Mouse (Mus musculus) CH12.LX (cell line): ENCODE results near the gene Cd248. TPM values are rescaled to one million over a fixed set of nuclear protein-coding genes. Genes with fewer than 3 reads are reported as not detected.

Experiments used
- DNase-seq: peaks from one replicate; pipeline ENCODE4 v3.0.0-alpha.2; 2013; ENCODE audit errors: extremely low read depth
- H3K27ac ChIP-seq: 2 replicates; pipeline ENCODE4 v1.5.1; 2012; ENCODE audit warnings: low read depth, mild to moderate bottlenecking, control low read depth, moderate library complexity; ENCODE audit not compliant: insufficient read depth
- H3K27me3 ChIP-seq: replicated peaks from 2 replicates; pipeline ENCODE3; 2012; ENCODE audit warnings: inconsistent platforms
- H3K36me3 ChIP-seq, 2 experiments: replicated peaks in 1 of 2; 2 replicates each; pipeline versions ENCODE3 to v1.6.1; 2012; ENCODE audit warnings: inconsistent platforms in 1 of 2, low read length in 1 of 2, mild to moderate bottlenecking in 1 of 2, mixed read lengths in 1 of 2, moderate library complexity in 1 of 2; ENCODE audit not compliant: control insufficient read depth in 1 of 2, insufficient read depth in 1 of 2
- H3K4me1 ChIP-seq, 2 experiments: 2 replicates each; pipeline ENCODE4 v1.6.1; 2012; ENCODE audit warnings: inconsistent platforms in 1 of 2, moderate library complexity in 1 of 2; ENCODE audit not compliant: insufficient read depth in 2 of 2, control insufficient read depth in 1 of 2
- H3K4me2 ChIP-seq: 2 replicates; pipeline ENCODE4 v1.6.1; 2012; ENCODE audit warnings: low read depth, mild to moderate bottlenecking, control low read depth; ENCODE audit not compliant: poor library complexity, insufficient read depth, severe bottlenecking
- H3K4me3 ChIP-seq, 3 experiments: fragments of 150-350 bp in 1 of 3; sonication (generic) in 1 of 3; replicated peaks in 1 of 3; 2 replicates each; pipeline versions ENCODE3 to v1.5.1; 2011 to 2012; ENCODE audit warnings: low read depth in 2 of 3, low read length in 2 of 3, mild to moderate bottlenecking in 2 of 3, moderate library complexity in 2 of 3, control low read depth in 1 of 3, improper control_type of control experiment in 1 of 3, inconsistent platforms in 1 of 3, mixed read lengths in 1 of 3; ENCODE audit not compliant: poor library complexity in 1 of 3
- H3K79me2 ChIP-seq: replicated peaks from 2 replicates; pipeline ENCODE4 v1.6.1; 2012; ENCODE audit warnings: mild to moderate bottlenecking, moderate library complexity; ENCODE audit not compliant: control insufficient read depth, poor library complexity, insufficient read depth, severe bottlenecking; ENCODE audit errors: extremely low read depth
- H3K9ac ChIP-seq: 2 replicates; pipeline ENCODE4 v1.6.1; 2012; ENCODE audit warnings: low read depth, mild to moderate bottlenecking, control low read depth, moderate library complexity; ENCODE audit not compliant: insufficient read depth
- H3K9me3 ChIP-seq: replicated peaks from 2 replicates; pipeline ENCODE3; 2012; ENCODE audit warnings: low read length, inconsistent platforms, mixed read lengths
- BHLHE40 ChIP-seq: IDR thresholded peaks from 2 replicates; pipeline ENCODE4 v1.6.1; 2011; ENCODE audit warnings: mild to moderate bottlenecking, low read depth, low read length, improper control_type of control experiment
- CHD1 ChIP-seq: IDR thresholded peaks from 2 replicates; pipeline ENCODE4 v1.6.1; 2012; ENCODE audit warnings: low read depth, low read length, improper control_type of control experiment, inconsistent platforms
- CHD2 ChIP-seq: IDR thresholded peaks from 2 replicates; pipeline ENCODE4 v1.6.1; 2011; ENCODE audit warnings: low read length, improper control_type of control experiment
- E2F4 ChIP-seq: IDR thresholded peaks from 2 replicates; pipeline ENCODE4 v1.6.1; 2011; ENCODE audit warnings: low read depth, low read length, improper control_type of control experiment; ENCODE audit not compliant: insufficient replicate concordance
- EP300 ChIP-seq: IDR thresholded peaks from 2 replicates; pipeline ENCODE4 v1.6.1; 2011; ENCODE audit warnings: low read length, improper control_type of control experiment
- GABPA ChIP-seq: IDR thresholded peaks from 2 replicates; pipeline ENCODE4 v1.6.1; 2012; ENCODE audit warnings: low read depth, low read length, improper control_type of control experiment, inconsistent platforms; ENCODE audit not compliant: insufficient replicate concordance
- HCFC1 ChIP-seq: IDR thresholded peaks from 2 replicates; pipeline ENCODE4 v1.6.1; 2012; ENCODE audit warnings: low read depth, mild to moderate bottlenecking, inconsistent platforms, low read length, improper control_type of control experiment
- KAT2A ChIP-seq: IDR thresholded peaks from 2 replicates; pipeline ENCODE4 v1.6.1; 2012; ENCODE audit warnings: low read length, improper control_type of control experiment, inconsistent platforms; ENCODE audit not compliant: insufficient replicate concordance
- MAFK ChIP-seq: IDR thresholded peaks from 2 replicates; pipeline ENCODE4 v1.6.1; 2011; ENCODE audit warnings: low read length, improper control_type of control experiment; ENCODE audit not compliant: insufficient replicate concordance
- MAX ChIP-seq: IDR thresholded peaks from 2 replicates; pipeline ENCODE4 v1.6.1; 2011; ENCODE audit warnings: low read length, improper control_type of control experiment
- MAZ ChIP-seq: IDR thresholded peaks from 2 replicates; pipeline ENCODE4 v1.6.1; 2012; ENCODE audit warnings: low read depth, mild to moderate bottlenecking, inconsistent platforms, low read length, improper control_type of control experiment, moderate library complexity
- MEF2A ChIP-seq: IDR thresholded peaks from 2 replicates; pipeline ENCODE4 v1.6.1; 2014; ENCODE audit warnings: low read depth, mild to moderate bottlenecking, inconsistent platforms, low read length, improper control_type of control experiment, borderline replicate concordance
- MXI1 ChIP-seq: IDR thresholded peaks from 2 replicates; pipeline ENCODE4 v1.6.1; 2011; ENCODE audit warnings: mild to moderate bottlenecking, low read depth, low read length, improper control_type of control experiment
- MYC ChIP-seq: IDR thresholded peaks from 2 replicates; pipeline ENCODE4 v1.6.1; 2011; ENCODE audit warnings: low read depth, mild to moderate bottlenecking, improper control_type of control experiment, low read length
- NELFE ChIP-seq: IDR thresholded peaks from 2 replicates; pipeline ENCODE4 v1.6.1; 2011; ENCODE audit warnings: low read depth, low read length, improper control_type of control experiment
- NRF1 ChIP-seq: IDR thresholded peaks from 2 replicates; pipeline ENCODE4 v1.6.1; 2014; ENCODE audit warnings: low read depth, mild to moderate bottlenecking, inconsistent platforms, low read length, improper control_type of control experiment, moderate library complexity
- PAX5 ChIP-seq: IDR thresholded peaks from 2 replicates; pipeline ENCODE4 v1.6.1; 2012; ENCODE audit warnings: low read length, inconsistent platforms, mixed read lengths
- RAD21 ChIP-seq: IDR thresholded peaks from 2 replicates; pipeline ENCODE4 v1.6.1; 2011; ENCODE audit warnings: low read depth, mild to moderate bottlenecking, low read length, improper control_type of control experiment, moderate library complexity
- TBP ChIP-seq: conservative IDR thresholded peaks from 2 replicates; pipeline ENCODE4 v1.6.1; 2011; ENCODE audit warnings: low read depth, low read length, improper control_type of control experiment
- UBTF ChIP-seq: IDR thresholded peaks from 2 replicates; pipeline ENCODE4 v1.6.1; 2012; ENCODE audit warnings: low read depth, mild to moderate bottlenecking, inconsistent platforms, low read length, improper control_type of control experiment, moderate library complexity
- USF2 ChIP-seq: conservative IDR thresholded peaks from 2 replicates; pipeline ENCODE4 v1.6.1; 2011; ENCODE audit warnings: low read depth, low read length, improper control_type of control experiment
- ZKSCAN1 ChIP-seq: IDR thresholded peaks from 2 replicates; pipeline ENCODE4 v1.6.1; 2012; ENCODE audit warnings: low read depth, inconsistent platforms, low read length, improper control_type of control experiment, borderline replicate concordance
- ZMIZ1 ChIP-seq: IDR thresholded peaks from 2 replicates; pipeline ENCODE4 v1.6.1; 2012; ENCODE audit warnings: low read depth, mild to moderate bottlenecking, inconsistent platforms, low read length, improper control_type of control experiment
- ZNF384 ChIP-seq: IDR thresholded peaks from 2 replicates; pipeline ENCODE4 v1.6.1; 2012; ENCODE audit warnings: low read depth, low read length, improper control_type of control experiment, inconsistent platforms
- dilution Hi-C: fragments of 300-500 bp; cut with MboI; formaldehyde crosslinking; loops from 2 replicates; pipeline ENCODE4 v1.14.3; 2020; ENCODE audit warnings: low sequenced_read_pairs; ENCODE audit not compliant: extremely low pct_unique_long_range_greater_than_20kb, extremely low pct_ligation_motif_present
- in situ Hi-C: fragments of 300-500 bp; cut with MboI; formaldehyde crosslinking; loops from 3 replicates; pipeline ENCODE4 v1.14.3; 2019; ENCODE audit warnings: low sequenced_read_pairs, low pct_ligation_motif_present, low pct_unique_long_range_greater_than_20kb, mixed read lengths
- polyA plus RNA-seq: library from polyadenylated mRNA; unstranded; fragments of >175 nt; gene quantifications from 2 replicates; pipeline ENCODE4 v1.2.1, GENCODE M21; 2012; ENCODE audit warnings: low read depth; ENCODE audit not compliant: insufficient read length
- total RNA-seq, 2 experiments: library from RNA; depleted of rRNA; stranded (reverse); fragments of 300-350 nt in 1 of 2; fragments of >200 nt in 1 of 2; gene quantifications; 2 replicates each; pipeline ENCODE4 v1.2.3; 2012 to 2014

The Cd248 gene
- total and polyA plus RNA-seq, 3 experiments: not detected

DNA sequence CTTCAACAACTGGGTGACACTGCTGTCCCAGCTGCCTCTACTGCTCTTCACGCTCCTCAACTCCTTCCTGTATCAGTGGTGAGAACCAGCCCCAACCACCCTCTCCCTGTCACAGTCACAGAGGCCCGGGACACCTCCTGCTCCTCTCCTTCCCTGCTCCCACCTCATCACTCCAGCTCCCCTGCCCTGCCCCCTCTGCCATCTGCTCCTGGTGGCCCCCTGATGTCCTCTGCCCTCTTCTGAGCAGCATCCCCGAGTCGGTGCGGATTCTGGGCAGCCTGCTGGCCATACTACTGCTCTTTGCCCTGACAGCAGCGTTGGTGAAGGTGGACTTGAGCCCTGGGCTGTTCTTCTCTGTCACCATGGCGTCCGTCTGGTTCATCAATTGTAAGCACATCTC, 41.8 kb upstream of the Cd248 start:
- Histone ChIP-seq H3K27ac (no peak overlapping the region), H3K9me3 (no peaks in the 10 kb centered on the region), H3K27me3 (peaks cover under 1% of the 10 kb centered on the region), H3K36me3 (peaks cover 16 to 51% of the 10 kb centered on the region in 2 experiments), H3K4me2 (no peak overlapping the region), H3K4me1 (peaks cover 13 to 16% of the 10 kb centered on the region in 2 experiments), H3K9ac (no peak overlapping the region), H3K4me3 (no peak overlapping the region), H3K79me2 (no peaks in the 10 kb centered on the region)
- DNase-seq: no peak
- dilution Hi-C loops (no loop called here), in situ Hi-C loops (no loop called here)
- TF ChIP-seq USF2 (no peak), MYC (no peak), MEF2A (no peak), RAD21 (no peak), HCFC1 (no peak), E2F4 (no peak), CHD1 (no peak), GABPA (no peak), MAZ (no peak), PAX5 (no peak), EP300 (no peak), ZNF384 (no peak), CHD2 (no peak), MAFK (no peak), BHLHE40 (no peak), NRF1 (no peak)

DNA sequence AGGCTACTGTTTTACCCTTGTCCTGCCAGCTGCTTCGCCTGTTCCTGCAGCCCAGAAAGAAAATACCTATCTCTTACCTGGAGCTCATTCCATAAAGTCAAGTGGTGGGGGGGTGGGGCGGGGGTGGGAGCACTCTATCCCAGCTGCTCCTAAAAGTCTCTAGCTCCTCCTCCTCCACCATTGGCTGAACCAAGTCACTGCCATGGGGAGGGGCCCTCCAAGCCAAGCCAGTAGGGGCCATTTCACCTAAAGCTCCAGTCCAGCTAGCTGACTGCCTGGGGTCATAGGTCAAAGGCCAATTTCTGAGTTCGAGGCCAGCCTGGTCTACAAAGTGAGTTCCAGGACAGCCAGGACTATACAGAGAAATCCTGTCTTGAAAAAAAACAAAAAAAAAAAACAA, 35.2 kb upstream of the Cd248 start:
- H3K9ac ChIP-seq: no peak overlapping the region
- in situ Hi-C loops: no loop called here
- H3K27me3 ChIP-seq: peaks cover 4% of the 10 kb centered on the region
- H3K4me3 ChIP-seq: no peak overlapping the region
- no peak for TF ChIP-seq MEF2A
- TF ChIP-seq MAX: no peak
- TF ChIP-seq RAD21: no peak
- TF ChIP-seq MXI1: no peak
- TF ChIP-seq CHD2: no peak
- TF ChIP-seq NELFE: no peak
- no peak for TF ChIP-seq ZMIZ1
- TF ChIP-seq KAT2A: no peak
- no peak for TF ChIP-seq ZKSCAN1
- TF ChIP-seq E2F4: no peak
- TF ChIP-seq TBP: no peak
- no peak for TF ChIP-seq UBTF
- TF ChIP-seq GABPA: no peak
- H3K9me3 ChIP-seq: no peaks in the 10 kb centered on the region
- H3K4me1 ChIP-seq: peaks cover 3 to 6% of the 10 kb centered on the region in 2 experiments
- no peak overlapping the region for H3K27ac ChIP-seq
- dilution Hi-C loops: no loop called here
- no peak overlapping the region for H3K4me2 ChIP-seq
- H3K36me3 ChIP-seq: peaks cover 13 to 43% of the 10 kb centered on the region in 2 experiments
- H3K79me2 ChIP-seq: no peaks in the 10 kb centered on the region
- no peak for DNase-seq
